Mouse (Mus musculus) midbrain, embryonic 13.5 days (tissue): ENCODE results near the gene Bola3. TPM values are rescaled to one million over a fixed set of nuclear protein-coding genes. Genes with fewer than 3 reads are reported as not detected.

Experiments
- ATAC-seq: fragments of 200-750 bp; cut with Nextera tagmentation; 2 replicates; pipeline ENCODE4 v1.8.0; 2017; ENCODE audit warnings: mild to moderate bottlenecking, moderate TSS enrichment, moderate library complexity
- H3K27ac ChIP-seq: fragments of 300-500 bp; sonication (generic); 2 replicates; pipeline ENCODE4 v1.5.1; 2015; ENCODE audit warnings: inconsistent platforms, mild to moderate bottlenecking, moderate library complexity
- H3K27me3 ChIP-seq: fragments of 300-500 bp; sonication (generic); 2 replicates; pipeline ENCODE4 v1.6.1; 2015; ENCODE audit warnings: mild to moderate bottlenecking, inconsistent platforms
- H3K36me3 ChIP-seq: fragments of 300-500 bp; sonication (generic); 2 replicates; pipeline ENCODE4 v1.6.1; 2015; ENCODE audit warnings: mild to moderate bottlenecking, inconsistent platforms
- H3K4me1 ChIP-seq: fragments of 300-500 bp; sonication (generic); replicated peaks from 2 replicates; pipeline ENCODE4 v1.6.1; 2015; ENCODE audit warnings: inconsistent platforms
- H3K4me2 ChIP-seq: fragments of 300-500 bp; sonication (generic); replicated peaks from 2 replicates; pipeline ENCODE4 v1.6.1; 2015; ENCODE audit warnings: moderate library complexity, mild to moderate bottlenecking, inconsistent platforms
- H3K4me3 ChIP-seq: fragments of 300-500 bp; sonication (generic); replicated peaks from 2 replicates; pipeline ENCODE4 v1.5.1; 2015; ENCODE audit warnings: mild to moderate bottlenecking, inconsistent platforms
- H3K9ac ChIP-seq: fragments of 300-500 bp; sonication (generic); replicated peaks from 2 replicates; pipeline ENCODE4 v1.6.1; 2015; ENCODE audit warnings: mild to moderate bottlenecking, inconsistent platforms
- H3K9me3 ChIP-seq: fragments of 300-500 bp; sonication (generic); 2 replicates; pipeline ENCODE4 v1.6.1; 2016; ENCODE audit warnings: mild to moderate bottlenecking, inconsistent platforms
- WGBS: fragments of 180-500 bp; shearing (Covaris S2); methylation state at CpG from one replicate; pipeline ENCODE4 v1.1.7; 2015; 5-methylcytosine and 5-hydroxymethylcytosine counted together
- polyA plus RNA-seq: library from polyadenylated mRNA; unstranded; fragments of >200 nt; fragmentation: Nextera tagmentation; extraction: Ambion mirVana; gene quantifications from 2 replicates; pipeline ENCODE4 v1.2.1, GENCODE M21; 2015

Bola3 gene
- 69.0 and 71.7 TPM in 2 replicates for polyA plus RNA-seq

DNA sequence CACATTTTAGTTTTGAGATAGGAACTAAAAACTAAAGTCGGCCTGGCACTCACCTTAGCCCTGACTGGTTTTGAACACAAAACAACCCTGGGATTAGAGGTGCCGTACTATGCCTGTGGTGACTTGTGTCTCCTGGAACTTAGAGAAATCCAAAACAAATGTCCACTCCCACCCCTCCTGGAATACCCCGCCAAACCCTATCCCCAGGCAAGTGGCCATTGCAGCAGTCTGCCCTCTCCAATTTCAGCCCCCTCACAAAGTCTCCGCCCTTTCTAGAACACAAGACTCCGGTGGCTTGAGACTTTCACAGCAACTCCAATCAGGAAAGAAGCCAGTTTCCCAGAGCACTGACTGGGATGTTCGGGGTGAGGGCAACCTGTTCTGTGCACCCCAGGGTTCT is at the start of gene Bola3:
TSS of gene Bola3 (plus strand) at position 275 of the 400 bp plus-strand sequence.
- peak within 1 kb of the TSS; percentile 68 for H3K27ac ChIP-seq
- no peak for ATAC-seq
- H3K9ac ChIP-seq: peak within 1 kb of the TSS; percentile 96

DNA sequence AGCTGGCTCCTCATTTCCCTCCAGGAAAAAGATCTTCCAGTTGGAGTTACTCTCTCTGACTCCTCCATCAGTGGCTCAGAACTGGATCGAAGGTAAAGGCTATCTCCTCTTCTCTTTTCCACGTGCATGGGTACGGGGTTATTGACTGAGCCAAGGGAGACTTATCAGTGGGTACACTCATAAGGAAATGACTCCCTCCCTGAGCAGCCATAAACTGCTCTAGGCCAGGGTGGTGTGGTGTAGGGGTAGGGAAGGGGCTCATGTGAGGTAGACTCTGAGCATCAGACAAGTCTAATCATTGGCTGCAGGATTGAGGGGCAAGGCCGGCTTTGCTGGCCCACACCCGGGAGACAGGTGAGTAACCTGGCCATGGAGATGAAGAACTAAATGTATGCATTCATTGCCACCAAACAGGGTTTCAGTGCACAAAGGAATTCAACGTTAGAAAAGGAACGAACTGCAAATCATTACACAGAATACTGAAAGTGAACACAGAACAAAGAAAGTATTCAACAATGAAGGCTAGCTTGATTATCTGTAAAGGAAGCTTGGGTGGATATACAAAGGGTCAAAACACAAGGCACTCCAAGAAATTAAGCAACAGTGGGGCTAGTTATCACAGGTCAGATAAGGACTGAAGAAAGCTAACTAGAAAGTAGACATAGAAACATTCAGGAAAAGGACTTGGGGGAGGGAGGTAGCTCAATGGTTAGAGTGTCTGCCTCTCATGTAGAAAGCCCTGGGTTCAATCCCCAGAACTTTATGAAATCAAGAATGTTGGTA is 48.3 kb upstream of the Bola3 start:
- H3K4me3 ChIP-seq: no peak overlapping the region
- ATAC-seq: no peak
- no peak overlapping the region for H3K4me2 ChIP-seq
- H3K36me3 ChIP-seq: peaks cover 11% of the 10 kb centered on the region
- H3K27me3 ChIP-seq: no peaks in the 10 kb centered on the region
- H3K9ac ChIP-seq: no peak overlapping the region
- no peak overlapping the region for H3K27ac ChIP-seq
- H3K4me1 ChIP-seq: no peaks in the 10 kb centered on the region
- H3K9me3 ChIP-seq: no peaks in the 10 kb centered on the region
- WGBS: 88% methylated on average over 7 of the region's 7 CpGs

More for the DNA sequence above, at the start of gene Bola3:
- Histone ChIP-seq H3K36me3 (peaks cover 14% of the 10 kb centered on the region), H3K9me3 (no peaks in the 10 kb centered on the region), H3K27me3 (no peaks in the 10 kb centered on the region), H3K4me2 (peak within 1 kb of the TSS; percentile 84), H3K4me1 (peaks cover 22% of the 10 kb centered on the region), H3K4me3 (peak within 1 kb of the TSS; percentile 89)
- WGBS: 34% methylated on average over 6 of the region's 6 CpGs

DNA sequence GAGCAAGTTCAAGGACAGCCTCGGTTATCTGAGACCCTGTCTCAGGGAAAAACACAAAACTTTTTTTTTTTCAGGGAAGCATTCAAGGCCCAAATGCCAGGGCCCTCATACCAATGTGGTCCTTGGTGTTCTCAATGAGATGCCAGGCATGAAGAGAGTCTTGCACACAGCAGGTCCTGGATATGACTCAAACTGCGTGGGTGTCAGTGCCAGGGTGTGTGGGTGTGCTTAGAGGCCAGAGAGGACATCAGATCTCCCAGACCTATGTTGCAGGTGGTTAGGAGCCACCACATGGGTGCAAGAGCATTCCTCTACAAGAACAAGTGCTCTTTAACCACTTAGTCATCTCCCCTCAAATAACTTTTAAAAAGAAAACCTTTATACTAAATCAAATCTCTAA is 47.7 kb upstream of the Bola3 start:
- H3K36me3 ChIP-seq: peaks cover 18% of the 10 kb centered on the region
- no peaks in the 10 kb centered on the region for H3K4me1 ChIP-seq
- no peak overlapping the region for H3K4me3 ChIP-seq
- H3K27me3 ChIP-seq: no peaks in the 10 kb centered on the region
- no peaks in the 10 kb centered on the region for H3K9me3 ChIP-seq
- H3K27ac ChIP-seq: no peak overlapping the region
- 86% methylated on average over 2 of the region's 2 CpGs for WGBS
- no peak overlapping the region for H3K4me2 ChIP-seq
- no peak overlapping the region for H3K9ac ChIP-seq
- ATAC-seq: no peak

DNA sequence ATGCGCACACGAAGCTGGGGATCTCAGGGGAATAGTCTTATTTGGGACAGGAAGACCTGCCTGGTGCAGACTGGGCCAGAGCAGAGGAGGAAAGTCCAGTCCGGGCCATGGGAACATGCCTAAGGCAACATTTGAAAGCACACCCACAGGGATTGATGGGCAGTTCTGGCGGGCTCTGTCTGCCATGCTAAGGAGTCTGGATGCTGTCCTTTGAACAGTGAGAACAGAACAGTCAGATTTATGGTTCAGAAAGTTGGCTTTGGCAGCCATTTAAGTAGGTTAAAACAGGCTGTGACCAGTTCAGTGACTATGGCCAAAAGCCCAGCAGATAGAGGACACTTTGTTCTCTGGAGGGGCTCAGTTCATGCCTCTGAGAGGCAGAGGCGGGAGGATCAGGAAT is 46.7 kb upstream of the Bola3 start:
- ATAC-seq: no peak
- Histone ChIP-seq H3K4me3 (no peak overlapping the region), H3K4me1 (no peaks in the 10 kb centered on the region), H3K36me3 (peaks cover 28% of the 10 kb centered on the region), H3K27ac (no peak overlapping the region), H3K9ac (no peak overlapping the region), H3K4me2 (no peak overlapping the region), H3K9me3 (no peaks in the 10 kb centered on the region), H3K27me3 (no peaks in the 10 kb centered on the region)
- 79% methylated on average over 5 of the region's 5 CpGs for WGBS

DNA sequence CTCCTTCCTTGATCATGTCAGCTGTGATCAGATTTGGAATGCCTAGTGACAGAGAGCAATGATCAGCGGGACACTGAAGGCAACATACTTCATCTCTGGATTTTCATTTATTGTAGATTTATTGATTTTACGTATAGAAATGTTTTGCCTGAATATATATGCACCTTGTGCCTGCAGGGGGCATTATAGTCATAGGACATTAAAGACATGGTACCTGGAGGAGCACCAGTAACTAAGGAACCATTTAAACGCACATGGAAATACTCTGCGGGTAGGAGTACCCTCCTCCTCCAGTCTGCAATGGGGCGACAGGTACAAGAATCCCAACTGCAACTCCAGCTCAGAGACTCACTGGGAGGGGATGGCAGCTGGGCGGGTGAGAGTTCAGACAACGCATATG is 39.9 kb upstream of the Bola3 start:
- peaks cover 75% of the 10 kb centered on the region for H3K36me3 ChIP-seq
- 92% methylated on average over 7 of the region's 7 CpGs for WGBS

DNA sequence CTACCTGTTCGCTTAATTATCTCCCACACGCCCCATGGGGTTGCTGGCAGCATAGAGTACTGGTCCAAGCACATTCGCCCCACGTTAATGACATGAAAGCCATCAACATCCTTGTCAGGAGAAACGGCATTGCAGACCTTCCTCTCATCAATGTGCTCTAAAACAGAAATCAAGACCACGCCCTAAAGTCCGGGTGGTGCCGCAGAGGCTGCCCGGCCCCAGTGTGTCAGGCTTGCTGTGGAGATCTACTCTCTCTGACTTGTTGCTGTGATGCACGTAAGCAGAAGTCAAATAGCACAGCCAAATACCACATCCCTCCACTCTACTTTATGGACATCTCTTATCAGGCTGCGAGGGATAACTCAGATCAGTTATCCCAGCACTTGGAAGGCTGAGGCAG is 37.7 kb upstream of the Bola3 start:
- no peaks in the 10 kb centered on the region for H3K27me3 ChIP-seq
- peaks cover 58% of the 10 kb centered on the region for H3K36me3 ChIP-seq
- no peak overlapping the region for H3K9ac ChIP-seq
- ATAC-seq: no peak
- H3K27ac ChIP-seq: no peak overlapping the region
- H3K9me3 ChIP-seq: no peaks in the 10 kb centered on the region
- peaks cover 12% of the 10 kb centered on the region for H3K4me1 ChIP-seq
- WGBS: 96% methylated on average over 11 of the region's 11 CpGs
- no peak overlapping the region for H3K4me3 ChIP-seq
- no peak overlapping the region for H3K4me2 ChIP-seq

More for the DNA sequence above, 39.9 kb upstream of the Bola3 start:
- H3K4me1 ChIP-seq: no peaks in the 10 kb centered on the region
- no peak overlapping the region for H3K4me3 ChIP-seq
- no peak overlapping the region for H3K27ac ChIP-seq
- H3K27me3 ChIP-seq: no peaks in the 10 kb centered on the region
- ATAC-seq: no peak
- H3K9ac ChIP-seq: no peak overlapping the region
- H3K4me2 ChIP-seq: no peak overlapping the region
- H3K9me3 ChIP-seq: no peaks in the 10 kb centered on the region

DNA sequence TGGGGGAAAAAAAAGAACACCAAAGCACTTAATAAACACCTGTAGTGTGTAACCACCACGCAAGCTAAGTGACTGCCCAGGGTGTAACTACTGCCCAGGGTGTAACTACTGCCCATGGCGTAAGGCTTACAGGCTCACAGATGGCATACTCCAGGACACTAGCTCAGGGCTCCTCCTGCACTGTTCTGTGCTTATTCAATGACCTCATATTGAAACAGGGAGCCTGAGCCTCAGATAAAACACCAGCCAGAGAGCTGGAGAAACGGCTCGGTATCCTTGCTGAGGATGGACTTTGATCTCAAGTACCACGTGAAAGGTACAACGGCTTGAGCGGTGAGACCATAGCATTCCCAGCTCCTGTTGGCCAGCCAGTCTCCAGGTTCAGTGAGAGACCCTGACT is 36.9 kb upstream of the Bola3 start:
- H3K4me2 ChIP-seq: no peak overlapping the region
- H3K9ac ChIP-seq: no peak overlapping the region
- no peak for ATAC-seq

DNA sequence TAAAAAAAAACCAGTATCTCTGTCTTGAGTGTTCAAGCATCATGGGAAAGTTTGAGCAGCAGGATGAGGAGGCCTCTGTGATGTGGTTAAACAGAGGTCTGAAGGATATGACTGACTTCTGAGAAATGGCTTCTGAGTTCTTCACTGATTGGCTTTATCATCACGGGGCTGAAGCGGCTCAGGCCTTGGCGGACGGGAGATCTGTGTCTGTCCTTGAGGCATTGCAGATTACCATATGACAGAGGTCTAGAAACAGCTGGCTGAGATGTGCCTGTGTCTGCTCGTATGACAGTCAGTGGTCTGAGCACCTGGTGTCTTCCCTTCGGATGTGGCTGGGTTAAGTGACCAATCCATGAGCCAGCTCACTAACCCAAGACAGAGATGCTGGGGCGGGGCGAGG is 36.4 kb upstream of the Bola3 start:
- H3K27ac ChIP-seq: no peak overlapping the region
- no peak overlapping the region for H3K4me2 ChIP-seq
- H3K27me3 ChIP-seq: no peaks in the 10 kb centered on the region
- H3K9ac ChIP-seq: no peak overlapping the region
- peaks cover 47% of the 10 kb centered on the region for H3K36me3 ChIP-seq
- 87% methylated on average over 8 of the region's 8 CpGs for WGBS
- no peak overlapping the region for H3K4me3 ChIP-seq
- H3K4me1 ChIP-seq: peaks cover 20% of the 10 kb centered on the region
- no peaks in the 10 kb centered on the region for H3K9me3 ChIP-seq
- ATAC-seq: no peak

More for the DNA sequence above, 36.9 kb upstream of the Bola3 start:
- Histone ChIP-seq H3K27me3 (no peaks in the 10 kb centered on the region), H3K27ac (no peak overlapping the region), H3K9me3 (no peaks in the 10 kb centered on the region), H3K4me1 (peaks cover 20% of the 10 kb centered on the region), H3K4me3 (no peak overlapping the region), H3K36me3 (peaks cover 50% of the 10 kb centered on the region)
- WGBS: 91% methylated on average over 7 of the region's 7 CpGs

DNA sequence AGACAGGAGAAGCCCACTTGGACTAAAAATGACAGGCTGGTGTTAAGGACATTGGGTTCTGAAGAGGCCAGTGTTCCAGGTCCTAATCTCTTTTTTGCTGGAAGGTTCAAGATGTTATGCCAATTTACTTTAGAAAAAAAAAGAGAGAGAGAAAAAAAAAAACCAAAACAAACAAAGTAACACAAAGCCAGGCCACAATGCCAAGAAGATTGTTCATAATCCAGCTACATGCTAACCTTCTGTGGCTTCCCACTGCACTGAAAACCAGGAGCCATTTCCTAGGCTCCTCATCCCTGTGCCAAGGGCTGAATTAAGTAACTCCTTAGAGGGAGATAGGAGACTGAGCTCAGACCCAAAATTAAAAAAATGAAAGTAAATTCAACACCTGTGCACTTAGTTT is 33.7 kb upstream of the Bola3 start:
- peaks cover 26% of the 10 kb centered on the region for H3K36me3 ChIP-seq
- H3K27me3 ChIP-seq: no peaks in the 10 kb centered on the region
- H3K4me1 ChIP-seq: peaks cover 20% of the 10 kb centered on the region
- H3K27ac ChIP-seq: no peak overlapping the region
- no peak for ATAC-seq
- H3K9me3 ChIP-seq: no peaks in the 10 kb centered on the region
- no peak overlapping the region for H3K4me3 ChIP-seq
- no peak overlapping the region; the same call in 1 of the 2 replicates for H3K9ac ChIP-seq
- peak overlapping the region; percentile 71; the same call in 1 of the 2 replicates for H3K4me2 ChIP-seq

DNA sequence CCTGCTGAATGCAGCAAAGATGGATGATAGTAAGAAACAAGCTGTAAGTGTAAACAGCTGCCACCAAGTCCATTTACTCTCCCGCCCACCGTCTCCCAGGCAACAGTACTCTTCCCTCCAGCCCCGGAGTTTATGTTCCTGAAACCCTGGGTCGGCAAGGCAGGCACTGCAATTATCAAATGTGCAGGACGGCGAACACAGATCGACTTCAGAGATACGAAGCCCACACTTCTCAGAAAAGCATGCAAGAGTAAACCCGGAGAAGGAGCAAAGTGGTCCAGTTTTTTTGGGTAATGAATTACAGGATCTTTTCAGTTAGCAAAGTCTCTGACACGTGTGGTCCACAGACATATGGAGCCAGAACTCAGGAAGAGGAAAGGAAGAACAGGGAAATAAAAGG is 32.9 kb upstream of the Bola3 start:
- H3K4me1 ChIP-seq: peaks cover 20% of the 10 kb centered on the region
- H3K27me3 ChIP-seq: no peaks in the 10 kb centered on the region
- H3K4me2 ChIP-seq: peak overlapping the region; percentile 71
- 9% methylated on average over 10 of the region's 10 CpGs for WGBS
- H3K27ac ChIP-seq: no peak overlapping the region
- H3K4me3 ChIP-seq: peak overlapping the region; percentile 92
- ATAC-seq: no peak
- peaks cover 19% of the 10 kb centered on the region for H3K36me3 ChIP-seq
- peak overlapping the region; percentile 40 for H3K9ac ChIP-seq
- H3K9me3 ChIP-seq: no peaks in the 10 kb centered on the region

DNA sequence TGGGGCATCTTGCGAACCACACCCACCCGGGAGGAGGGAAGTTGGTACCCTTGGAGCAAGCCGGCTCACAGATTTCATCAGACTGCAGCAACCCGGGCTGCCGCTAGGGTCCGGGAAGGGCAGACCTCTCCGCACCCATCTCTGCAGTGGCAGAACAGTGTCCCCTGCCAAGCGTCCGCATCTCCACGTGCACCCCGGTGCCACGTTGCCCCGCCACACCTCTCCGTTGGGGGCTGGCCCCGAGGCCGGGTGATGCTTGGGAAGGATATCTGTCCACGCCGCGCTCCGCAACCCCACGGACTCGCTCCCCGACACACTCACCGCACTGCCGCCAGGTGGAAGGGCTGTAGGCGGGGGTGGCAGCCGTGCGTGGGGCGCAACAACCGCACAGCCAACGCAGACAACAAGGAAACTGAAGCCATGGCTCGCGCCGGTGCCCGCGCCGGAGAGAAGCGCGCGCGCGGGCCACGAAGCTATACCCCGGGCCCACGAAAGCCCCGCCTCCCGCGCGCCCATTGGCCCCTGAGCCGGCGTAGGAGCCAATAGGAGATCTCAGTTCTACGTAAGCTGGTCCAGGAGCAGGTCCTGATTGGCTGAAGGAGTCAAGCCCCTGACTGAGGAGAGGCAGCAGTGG is 31.7 kb upstream of the Bola3 start:
- peak; percentile 99 for ATAC-seq
- Histone ChIP-seq H3K27ac (peak overlapping the region; percentile 78), H3K4me1 (peaks cover 20% of the 10 kb centered on the region), H3K4me3 (peak overlapping the region; percentile 92), H3K4me2 (peak overlapping the region; percentile 71), H3K36me3 (peaks cover 8% of the 10 kb centered on the region), H3K9me3 (no peaks in the 10 kb centered on the region), H3K9ac (peak overlapping the region; percentile 92), H3K27me3 (no peaks in the 10 kb centered on the region)
- WGBS: under 1% methylated on average over 52 of the region's 52 CpGs

DNA sequence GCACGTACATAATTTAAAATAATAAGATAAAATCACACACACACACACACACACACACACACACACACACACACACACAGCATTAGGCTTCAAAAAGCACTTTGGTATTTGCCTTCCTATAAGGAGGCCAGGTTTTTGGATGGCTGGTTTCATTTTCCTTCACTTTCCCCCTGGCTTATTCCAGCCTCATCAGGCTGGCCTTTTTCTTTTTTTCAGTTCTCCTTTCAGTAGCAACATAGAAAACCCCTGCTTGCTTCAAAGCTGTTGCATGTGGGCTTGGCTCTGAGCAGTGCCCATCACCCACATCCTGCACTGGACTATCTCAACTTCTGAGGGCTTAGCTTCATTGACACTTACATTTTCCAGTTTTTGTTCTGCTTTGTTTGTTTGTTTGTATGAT is 27.0 kb upstream of the Bola3 start:
- WGBS: 85% methylated on average over 1 of the region's 1 CpGs

More for the DNA sequence above, 27.0 kb upstream of the Bola3 start:
- no peak for ATAC-seq
- H3K9ac ChIP-seq: no peak overlapping the region
- H3K27ac ChIP-seq: no peak overlapping the region
- H3K27me3 ChIP-seq: no peaks in the 10 kb centered on the region
- H3K9me3 ChIP-seq: no peaks in the 10 kb centered on the region
- no peak overlapping the region for H3K4me2 ChIP-seq
- peaks cover 15% of the 10 kb centered on the region for H3K4me1 ChIP-seq
- H3K4me3 ChIP-seq: no peak overlapping the region
- no peaks in the 10 kb centered on the region for H3K36me3 ChIP-seq
